Mouse (Mus musculus) heart, postnatal 0 days (tissue): ENCODE measurements around the gene Snx18. TPM values are rescaled to one million over a fixed set of nuclear protein-coding genes. Genes with fewer than 3 reads are reported as not detected.

Experiments used
- ATAC-seq: fragments of 200-750 bp; cut with Nextera tagmentation; 2 replicates; pipeline ENCODE4 v1.8.0; 2017; ENCODE audit warnings: low read depth, moderate number of reproducible peaks, moderate library complexity; ENCODE audit not compliant: insufficient read depth
- DNase-seq: peaks from one replicate; pipeline ENCODE4 v3.0.0-alpha.2; 2016; ENCODE audit warnings: low spot score
- H3K27ac ChIP-seq: fragments of 300-500 bp; sonication (generic); 2 replicates; pipeline ENCODE4 v1.5.1; 2014; ENCODE audit warnings: low read depth, mild to moderate bottlenecking
- H3K27me3 ChIP-seq: fragments of 300-500 bp; sonication (generic); 2 replicates; pipeline ENCODE4 v1.6.1; 2014; ENCODE audit warnings: low read length, mixed read lengths; ENCODE audit not compliant: control insufficient read depth, insufficient read depth
- H3K36me3 ChIP-seq: fragments of 300-500 bp; sonication (generic); replicated peaks from 2 replicates; pipeline ENCODE4 v1.6.1; 2014; ENCODE audit warnings: low read length, mixed read lengths; ENCODE audit not compliant: control insufficient read depth, insufficient read depth
- H3K4me1 ChIP-seq: fragments of 300-500 bp; sonication (generic); 2 replicates; pipeline ENCODE4 v1.6.1; 2014; ENCODE audit warnings: antibody characterized with exemption; ENCODE audit not compliant: control insufficient read depth, insufficient read depth
- H3K4me2 ChIP-seq: fragments of 300-500 bp; sonication (generic); 2 replicates; pipeline ENCODE4 v1.6.1; 2014; ENCODE audit warnings: low read depth, mild to moderate bottlenecking, low read length, moderate library complexity
- H3K4me3 ChIP-seq: fragments of 300-500 bp; sonication (generic); 2 replicates; pipeline ENCODE4 v1.5.1; 2014; ENCODE audit warnings: low read depth, low read length
- H3K9ac ChIP-seq: fragments of 300-500 bp; sonication (generic); replicated peaks from 2 replicates; pipeline ENCODE4 v1.6.1; 2014; ENCODE audit warnings: low read depth, low read length, mixed read lengths
- H3K9me3 ChIP-seq: fragments of 300-500 bp; sonication (generic); replicated peaks from 2 replicates; pipeline ENCODE4 v1.6.1; 2016; ENCODE audit warnings: low read length; ENCODE audit not compliant: control insufficient read depth
- CTCF ChIP-seq: IDR thresholded peaks from 2 replicates; pipeline ENCODE4 v1.5.1; 2016; ENCODE audit warnings: antibody characterized with exemption, control low read depth, low read depth
- EP300 ChIP-seq: IDR thresholded peaks from 2 replicates; pipeline ENCODE4 v1.6.1; 2016; ENCODE audit warnings: antibody characterized with exemption, low read depth
- WGBS: fragments of 180-500 bp; shearing (Covaris S2); extraction: QIAGEN DNeasy Blood & Tissue Kit; methylation state at CpG from one replicate; pipeline ENCODE4 v1.1.7; 2014; 5-methylcytosine and 5-hydroxymethylcytosine counted together
- polyA plus RNA-seq: library from polyadenylated mRNA; unstranded; fragments of >200 nt; fragmentation: Nextera tagmentation; extraction: Ambion mirVana; gene quantifications from 2 replicates; pipeline ENCODE4 v1.2.1, GENCODE M21; 2015
- total RNA-seq: library from RNA; depleted of rRNA; stranded (reverse); fragments of >200 nt; gene quantifications from 2 replicates; pipeline ENCODE4 v1.2.3, GENCODE M21; 2014; ENCODE audit warnings: low replicate concordance

The Snx18 gene
- total and polyA plus RNA-seq, 2 experiments from 2014 or later: 9.8 to 32.4 TPM

GRCm38 (mm10) chr13:113599701-113600530 lies 18.4 kb downstream of the Snx18 start:
- Histone ChIP-seq H3K9ac (no peak overlapping the region), H3K36me3 (no peaks in the 10 kb centered on the region), H3K9me3 (no peaks in the 10 kb centered on the region), H3K4me3 (no peak overlapping the region), H3K27ac (no peak overlapping the region), H3K4me2 (no peak overlapping the region), H3K4me1 (peaks cover 46% of the 10 kb centered on the region), H3K27me3 (no peaks in the 10 kb centered on the region)
- ATAC-seq (no peak), DNase-seq (no peak)
- WGBS: 89% methylated on average over 22 of the region's 22 CpGs
- no peak for TF ChIP-seq EP300
- TF ChIP-seq CTCF: no peak

- WGBS: 71% methylated on average over 10 of the region's 10 CpGs
- H3K27ac ChIP-seq: peak overlapping the region; percentile 25; the same call in 1 of the 2 replicates
- no peak overlapping the region for H3K9ac ChIP-seq
- H3K9me3 ChIP-seq: no peaks in the 10 kb centered on the region
- H3K36me3 ChIP-seq: peaks cover 19% of the 10 kb centered on the region
- DNase-seq (no peak), ATAC-seq (no peak)
- H3K27me3 ChIP-seq: no peaks in the 10 kb centered on the region
- H3K4me3 ChIP-seq: no peak overlapping the region
- no peak overlapping the region for H3K4me2 ChIP-seq
- peaks cover 39% of the 10 kb centered on the region for H3K4me1 ChIP-seq
- TF ChIP-seq EP300 (no peak), CTCF (no peak)
These were observed 20.7 kb downstream of the Snx18 start for GRCm38 (mm10) chr13:113597616-113598015.

GRCm38 (mm10) chr13:113596821-113597541 lies 21.4 kb downstream of the Snx18 start:
- DNase-seq (no peak), ATAC-seq (no peak)
- Histone ChIP-seq H3K27ac (no peak overlapping the region), H3K9me3 (no peaks in the 10 kb centered on the region), H3K27me3 (no peaks in the 10 kb centered on the region), H3K4me1 (peaks cover 32% of the 10 kb centered on the region), H3K9ac (no peak overlapping the region), H3K4me2 (no peak overlapping the region), H3K4me3 (no peak overlapping the region), H3K36me3 (peaks cover 20% of the 10 kb centered on the region)
- WGBS: 66% methylated on average over 13 of the region's 13 CpGs
- no peak for TF ChIP-seq EP300
- TF ChIP-seq CTCF: no peak

- ATAC-seq (no peak), DNase-seq (no peak)
- TF ChIP-seq CTCF: no peak
- no peak for TF ChIP-seq EP300
- H3K9me3 ChIP-seq: no peaks in the 10 kb centered on the region
- no peaks in the 10 kb centered on the region for H3K27me3 ChIP-seq
- peaks cover 29% of the 10 kb centered on the region for H3K36me3 ChIP-seq
- H3K27ac ChIP-seq: no peak overlapping the region
- peaks cover 31% of the 10 kb centered on the region for H3K4me1 ChIP-seq
- H3K4me2 ChIP-seq: no peak overlapping the region
- 60% methylated on average over 8 of the region's 8 CpGs for WGBS
- H3K9ac ChIP-seq: no peak overlapping the region
- H3K4me3 ChIP-seq: no peak overlapping the region
These were observed 22.4 kb downstream of the Snx18 start for GRCm38 (mm10) chr13:113595987-113596386.

GRCm38 (mm10) chr13:113595219-113595618 lies 23.1 kb downstream of the Snx18 start:
- Histone ChIP-seq H3K27me3 (no peaks in the 10 kb centered on the region), H3K27ac (no peak overlapping the region), H3K4me2 (no peak overlapping the region), H3K4me1 (peaks cover 34% of the 10 kb centered on the region), H3K4me3 (no peak overlapping the region), H3K36me3 (peaks cover 36% of the 10 kb centered on the region), H3K9me3 (no peaks in the 10 kb centered on the region), H3K9ac (no peak overlapping the region)
- 40% methylated on average over 8 of the region's 8 CpGs for WGBS
- DNase-seq: no peak
- TF ChIP-seq EP300 (no peak), CTCF (no peak)
- ATAC-seq: peak; percentile 37; the same call in 1 of the 2 replicates
